Mouse (Mus musculus) embryonic facial prominence, embryonic 11.5 days (tissue): ENCODE measurements around the gene Pak6. TPM values are rescaled to one million over a fixed set of nuclear protein-coding genes. Genes with fewer than 3 reads are reported as not detected.

ENCODE experiments used
- ATAC-seq: fragments of 200-750 bp; cut with Nextera tagmentation; replicated peaks from 2 replicates; pipeline ENCODE4 v1.8.0; 2017; ENCODE audit warnings: low read depth; ENCODE audit not compliant: insufficient number of reproducible peaks, low FRiP score, low TSS enrichment
- DNase-seq: peaks from one replicate; pipeline ENCODE4 v3.0.0-alpha.2; 2015; ENCODE audit warnings: low spot score
- H3K27ac ChIP-seq: fragments of 300-500 bp; sonication (generic); replicated peaks from 2 replicates; pipeline ENCODE4 v1.5.1; 2014; ENCODE audit warnings: mild to moderate bottlenecking, low read depth, low read length, control low read depth
- H3K27me3 ChIP-seq: fragments of 300-500 bp; sonication (generic); 2 replicates; pipeline ENCODE4 v1.6.1; 2014; ENCODE audit warnings: mild to moderate bottlenecking, low read length, moderate library complexity, mixed read lengths; ENCODE audit not compliant: control insufficient read depth, insufficient read depth
- H3K36me3 ChIP-seq: fragments of 300-500 bp; sonication (generic); replicated peaks from 2 replicates; pipeline ENCODE4 v1.6.1; 2014; ENCODE audit warnings: low read depth, mild to moderate bottlenecking, low read length, moderate library complexity, mixed read lengths; ENCODE audit not compliant: control insufficient read depth, insufficient read depth
- H3K4me1 ChIP-seq: fragments of 300-500 bp; sonication (generic); 2 replicates; pipeline ENCODE4 v1.6.1; 2014; ENCODE audit warnings: low read length, mixed read lengths; ENCODE audit not compliant: control insufficient read depth, insufficient read depth
- H3K4me2 ChIP-seq: fragments of 300-500 bp; sonication (generic); 2 replicates; pipeline ENCODE4 v1.6.1; 2014; ENCODE audit warnings: low read depth, mild to moderate bottlenecking, control low read depth, low read length, moderate library complexity
- H3K4me3 ChIP-seq: fragments of 300-500 bp; sonication (generic); 2 replicates; pipeline ENCODE4 v1.5.1; 2014; ENCODE audit warnings: low read depth, low read length, control low read depth
- H3K9ac ChIP-seq: fragments of 300-500 bp; sonication (generic); replicated peaks from 2 replicates; pipeline ENCODE4 v1.6.1; 2014; ENCODE audit warnings: mild to moderate bottlenecking, control low read depth, low read length
- H3K9me3 ChIP-seq: fragments of 300-500 bp; sonication (generic); replicated peaks from 2 replicates; pipeline ENCODE4 v1.6.1; 2016; ENCODE audit warnings: mild to moderate bottlenecking, low read length, inconsistent platforms, mixed read lengths; ENCODE audit not compliant: control insufficient read depth
- WGBS: fragments of 180-500 bp; shearing (Covaris S2); extraction: QIAGEN DNeasy Blood & Tissue Kit; methylation state at CpG from one replicate; pipeline ENCODE4 v1.1.7; 2014; 5-methylcytosine and 5-hydroxymethylcytosine counted together
- polyA plus RNA-seq: library from polyadenylated mRNA; unstranded; fragments of >200 nt; fragmentation: Nextera tagmentation; extraction: Ambion mirVana; gene quantifications from 2 replicates; pipeline ENCODE4 v1.2.1, GENCODE M21; 2014

Gene Pak6
- polyA plus RNA-seq = 0.50 and 0.92 TPM in 2 replicates

DNA sequence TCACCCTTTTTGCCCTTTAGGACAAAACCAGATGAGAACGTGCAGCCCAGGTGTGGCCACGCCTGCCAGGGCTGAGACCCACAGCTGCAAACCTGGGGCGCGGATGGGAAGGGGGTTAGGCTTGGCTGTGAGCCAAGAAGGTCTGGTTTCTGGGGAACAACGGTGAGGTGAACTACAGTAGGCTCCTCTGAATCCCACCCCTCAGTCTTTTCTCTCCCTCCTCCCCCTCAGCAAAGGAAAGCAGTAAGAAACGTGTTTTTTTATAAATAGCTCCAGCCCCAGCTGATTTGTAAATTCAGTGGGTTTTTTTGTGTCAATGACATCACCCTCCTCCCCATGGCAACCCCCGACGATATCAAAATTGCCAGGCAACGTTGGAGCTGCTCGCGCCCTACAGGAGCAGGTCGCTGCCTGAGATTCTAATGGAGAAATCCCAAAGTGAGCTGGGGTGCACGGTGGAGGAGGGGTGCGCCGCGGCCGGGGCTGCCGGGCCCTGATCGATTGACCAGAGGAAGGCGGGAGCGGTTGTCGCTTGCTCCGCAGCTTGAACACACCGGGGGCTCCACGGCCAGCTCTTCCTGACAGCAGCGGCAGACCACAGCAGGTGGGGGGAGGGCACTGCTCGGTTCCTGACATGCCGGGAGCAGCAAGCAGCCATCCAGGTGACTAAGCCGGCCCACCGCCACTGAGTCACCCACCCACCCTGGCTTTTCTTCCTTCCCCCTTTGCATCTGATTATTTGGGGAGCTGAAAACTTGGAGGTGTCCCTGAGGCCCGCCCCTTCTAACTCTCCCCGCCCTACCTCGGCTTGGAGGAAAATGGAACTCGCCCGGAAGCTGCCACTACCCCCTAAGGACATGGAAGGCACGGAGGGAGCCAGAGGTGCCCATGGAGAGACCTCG is at the start of gene Pak6:
Pak6 (plus strand) TSS at position 402 of the 902 bp plus-strand sequence.
- ATAC-seq (no peak), DNase-seq (peak; percentile 43)
- no peak within 1 kb of the TSS for H3K27ac ChIP-seq
- 2% methylated on average over 36 of the region's 37 CpGs for WGBS
- peak within 1 kb of the TSS; percentile 38 for H3K4me3 ChIP-seq
- no peaks in the 10 kb centered on the region for H3K36me3 ChIP-seq
- peaks cover 17% of the 10 kb centered on the region for H3K27me3 ChIP-seq
- H3K9ac ChIP-seq = peak within 1 kb of the TSS; percentile 44
- no peaks in the 10 kb centered on the region for H3K9me3 ChIP-seq
- H3K4me2 ChIP-seq = peak within 1 kb of the TSS; percentile 79
- peaks cover 6% of the 10 kb centered on the region for H3K4me1 ChIP-seq

DNA sequence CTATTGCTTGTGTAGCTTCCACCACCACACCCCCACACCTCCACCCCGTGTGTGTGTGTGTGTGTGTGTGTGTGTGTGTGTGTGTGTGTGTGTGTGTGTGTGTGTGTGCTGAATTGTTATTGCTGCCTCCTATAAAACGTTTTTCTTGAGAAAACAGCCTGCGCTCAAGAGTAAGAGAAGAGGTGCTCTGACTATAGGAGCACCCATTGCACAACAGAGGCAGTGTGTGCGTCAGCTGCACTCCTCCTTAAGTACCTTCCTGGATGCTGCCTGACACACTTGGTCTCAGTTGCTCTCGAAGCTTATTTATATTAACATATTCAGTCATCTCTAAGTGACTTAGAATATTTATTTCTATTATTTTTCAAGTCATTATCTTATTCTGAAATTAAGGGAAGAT is 45.1 kb upstream of the Pak6 start:
- 89% methylated on average over 5 of the region's 5 CpGs for WGBS
- Histone ChIP-seq H3K9ac (no peak overlapping the region), H3K27me3 (no peaks in the 10 kb centered on the region), H3K9me3 (no peaks in the 10 kb centered on the region), H3K27ac (no peak overlapping the region), H3K4me2 (no peak overlapping the region), H3K4me1 (no peaks in the 10 kb centered on the region), H3K4me3 (no peak overlapping the region), H3K36me3 (peaks cover 5% of the 10 kb centered on the region)
- ATAC-seq = no peak
- no peak for DNase-seq

DNA sequence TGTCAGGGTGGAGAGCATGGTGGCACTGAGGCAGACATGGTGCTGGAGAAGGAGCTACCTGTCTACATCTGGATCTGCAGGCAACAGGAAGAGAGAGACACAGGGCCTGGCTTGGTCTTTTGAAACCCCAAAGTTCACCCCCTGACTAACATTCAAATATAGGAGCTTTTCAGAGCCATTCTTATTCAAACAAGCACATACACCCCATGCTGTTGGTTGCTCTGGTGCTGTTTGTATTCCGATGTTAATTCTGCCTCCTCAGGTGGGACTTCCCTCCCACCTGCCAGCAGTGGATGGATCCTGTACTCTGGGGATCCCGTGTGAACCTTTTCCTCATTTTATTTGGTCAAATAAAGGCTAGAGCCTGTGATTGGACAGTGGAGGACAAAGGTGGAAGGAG is 43.0 kb upstream of the Pak6 start:
- no peaks in the 10 kb centered on the region for H3K27me3 ChIP-seq
- no peaks in the 10 kb centered on the region for H3K9me3 ChIP-seq
- H3K9ac ChIP-seq = no peak overlapping the region
- H3K4me3 ChIP-seq = no peak overlapping the region
- H3K4me2 ChIP-seq = no peak overlapping the region
- H3K27ac ChIP-seq = no peak overlapping the region
- 82% methylated on average over 2 of the region's 2 CpGs for WGBS
- ATAC-seq (no peak), DNase-seq (no peak)
- H3K36me3 ChIP-seq = peaks cover 9% of the 10 kb centered on the region
- no peaks in the 10 kb centered on the region for H3K4me1 ChIP-seq

DNA sequence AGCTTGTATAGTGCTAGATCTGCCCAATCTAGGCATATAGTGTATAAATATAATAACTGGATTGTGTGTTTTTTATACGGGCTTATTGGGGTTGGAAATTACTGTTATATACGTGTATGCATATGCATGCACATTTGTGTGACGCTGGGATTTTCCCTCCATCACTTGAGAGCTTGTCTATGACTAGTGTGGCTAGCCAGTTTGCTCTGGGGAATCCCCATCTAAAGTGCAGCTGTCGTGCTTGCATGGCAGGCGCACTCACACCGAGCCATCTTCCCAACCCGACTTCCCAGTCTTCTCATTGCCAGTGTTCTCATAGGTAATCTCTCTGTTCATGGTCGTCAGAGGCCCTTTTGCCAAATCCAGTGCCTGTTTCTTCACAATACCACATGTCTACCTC is 42.5 kb upstream of the Pak6 start:
- no peak for DNase-seq
- Histone ChIP-seq H3K4me1 (no peaks in the 10 kb centered on the region), H3K4me2 (no peak overlapping the region), H3K9ac (no peak overlapping the region), H3K9me3 (no peaks in the 10 kb centered on the region), H3K27me3 (no peaks in the 10 kb centered on the region), H3K4me3 (no peak overlapping the region), H3K36me3 (peaks cover 9% of the 10 kb centered on the region), H3K27ac (no peak overlapping the region)
- 85% methylated on average over 8 of the region's 8 CpGs for WGBS
- no peak for ATAC-seq

DNA sequence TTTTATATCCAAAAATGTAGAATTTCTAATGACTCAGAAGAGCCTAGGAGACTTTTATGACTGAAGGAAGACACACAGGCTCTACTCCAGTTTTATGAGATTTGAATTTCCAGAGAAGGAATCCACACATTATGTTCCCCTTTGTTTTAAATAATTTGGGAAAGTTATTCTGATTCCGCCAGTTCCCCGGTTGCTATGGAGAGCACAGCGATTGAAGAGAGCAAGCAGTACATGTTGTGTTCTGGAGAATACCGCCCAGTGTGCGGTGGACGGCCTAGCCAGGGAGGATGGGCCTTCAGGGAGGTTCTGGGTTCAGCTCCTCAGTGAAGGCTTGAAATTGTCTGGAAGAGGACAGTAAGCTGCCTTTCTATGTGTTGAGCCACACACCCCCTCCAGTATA is 33.8 kb upstream of the Pak6 start:
- peaks cover 5% of the 10 kb centered on the region for H3K36me3 ChIP-seq
- ATAC-seq = no peak
- WGBS = 96% methylated on average over 6 of the region's 6 CpGs

DNA sequence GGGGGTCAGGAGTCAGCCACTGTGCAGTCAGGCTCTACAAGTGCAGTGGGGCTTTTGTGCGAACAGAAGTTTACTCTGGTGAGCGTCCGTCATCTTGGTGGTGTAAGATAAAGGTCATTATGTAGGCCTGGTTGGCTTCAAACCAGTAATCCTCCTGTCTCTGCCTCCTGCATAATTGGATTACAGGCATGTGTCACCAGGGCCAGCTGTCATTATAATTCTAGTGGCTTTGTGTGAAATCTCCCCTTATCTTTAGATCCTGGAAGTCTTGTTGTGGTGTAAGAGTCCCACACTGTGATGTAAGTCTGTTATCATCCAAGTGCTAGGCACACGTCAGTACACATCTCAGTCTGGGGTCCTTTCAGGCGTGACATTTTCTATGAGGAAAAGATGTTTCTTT is 29.7 kb upstream of the Pak6 start:
- H3K36me3 ChIP-seq = peaks cover 8% of the 10 kb centered on the region

More for the DNA sequence above, 33.8 kb upstream of the Pak6 start:
- H3K4me2 ChIP-seq = no peak overlapping the region
- H3K4me1 ChIP-seq = no peaks in the 10 kb centered on the region
- no peak overlapping the region for H3K27ac ChIP-seq
- no peak for DNase-seq
- no peak overlapping the region for H3K9ac ChIP-seq
- H3K9me3 ChIP-seq = no peaks in the 10 kb centered on the region
- no peak overlapping the region for H3K4me3 ChIP-seq
- no peaks in the 10 kb centered on the region for H3K27me3 ChIP-seq

DNA sequence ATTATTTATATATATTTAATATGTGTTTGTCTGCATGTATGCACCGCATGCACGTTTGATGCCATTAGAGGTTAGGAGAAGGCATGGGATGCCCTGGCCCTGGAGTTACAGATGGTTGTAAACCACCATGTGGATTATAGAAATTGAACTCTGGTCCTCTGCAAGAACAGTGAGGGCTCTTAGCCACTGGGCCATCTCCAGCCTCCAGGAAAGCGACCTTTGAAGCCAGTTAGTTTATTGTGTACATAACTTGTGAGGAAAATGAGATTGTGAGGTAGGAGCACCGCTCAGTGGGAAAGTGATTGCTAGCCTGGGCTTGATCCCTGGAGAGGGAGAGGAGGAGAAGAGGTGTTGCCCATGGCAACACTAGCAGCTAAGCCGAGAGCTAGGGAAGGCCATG is 25.8 kb upstream of the Pak6 start:
- Histone ChIP-seq H3K36me3 (peaks cover 10% of the 10 kb centered on the region), H3K27me3 (no peaks in the 10 kb centered on the region), H3K9me3 (no peaks in the 10 kb centered on the region), H3K9ac (no peak overlapping the region), H3K27ac (no peak overlapping the region), H3K4me3 (no peak overlapping the region), H3K4me2 (no peak overlapping the region), H3K4me1 (no peaks in the 10 kb centered on the region)
- DNase-seq (no peak), ATAC-seq (no peak)
- WGBS = 80% methylated on average over 5 of the region's 5 CpGs

More for the DNA sequence above, 29.7 kb upstream of the Pak6 start:
- Histone ChIP-seq H3K9ac (no peak overlapping the region), H3K27ac (no peak overlapping the region), H3K4me3 (no peak overlapping the region), H3K4me1 (no peaks in the 10 kb centered on the region), H3K4me2 (no peak overlapping the region), H3K27me3 (no peaks in the 10 kb centered on the region), H3K9me3 (no peaks in the 10 kb centered on the region)
- no peak for ATAC-seq
- DNase-seq = no peak
- WGBS = 80% methylated on average over 5 of the region's 5 CpGs

DNA sequence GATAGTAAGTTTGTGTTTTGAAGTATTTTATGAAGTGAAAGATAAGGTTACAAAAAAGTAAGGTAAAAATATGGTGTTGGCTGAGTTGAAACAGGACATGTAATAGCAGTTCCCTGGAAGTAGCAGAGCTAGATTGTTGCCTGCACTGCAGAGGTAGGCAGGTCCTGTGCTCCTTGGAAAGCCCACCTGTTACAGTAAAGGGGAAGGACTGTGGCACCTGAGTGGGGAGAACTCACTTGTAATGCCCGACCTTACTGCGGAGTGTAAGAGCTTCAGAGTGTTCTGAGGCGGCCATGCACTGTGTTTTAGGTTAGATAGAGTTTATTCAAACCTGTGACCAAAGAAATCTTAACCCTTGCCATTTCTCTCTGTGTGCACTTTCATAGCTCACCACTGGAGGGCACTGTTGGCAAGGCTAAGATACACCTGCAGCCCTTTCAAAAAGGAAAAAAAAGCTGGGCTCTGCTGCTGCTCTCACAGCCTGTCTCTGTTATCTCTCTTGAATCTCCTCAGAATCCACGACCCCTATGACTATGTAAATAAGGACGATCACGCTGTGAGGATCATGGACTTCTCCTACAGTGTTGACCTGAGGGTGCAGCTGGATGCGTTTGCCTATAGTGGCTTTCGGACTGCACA is 25.1 kb upstream of the Pak6 start:
- DNase-seq (peak; percentile 83), ATAC-seq (0 out of 2 replicates have a peak, but pooled peaks have one; percentile 46)
- Histone ChIP-seq H3K4me2 (no peak overlapping the region), H3K4me3 (no peak overlapping the region), H3K4me1 (no peaks in the 10 kb centered on the region), H3K27me3 (no peaks in the 10 kb centered on the region), H3K27ac (no peak overlapping the region), H3K36me3 (peaks cover 10% of the 10 kb centered on the region), H3K9me3 (no peaks in the 10 kb centered on the region), H3K9ac (no peak overlapping the region)
- 47% methylated on average over 8 of the region's 8 CpGs for WGBS
